Mouse (Mus musculus) hematopoietic stem cell, adult 5-6 weeks (primary cell): ENCODE results near the gene Sqor. TPM values are rescaled to one million over a fixed set of nuclear protein-coding genes. Genes with fewer than 3 reads are reported as not detected.

Source experiments
- total RNA-seq: library from RNA; stranded (forward); fragments of 172-1452, 232-1000 nt; gene quantifications from 2 replicates; pipeline ENCODE4 v1.2.3, GENCODE M21; 2017

The Sqor gene
- total RNA-seq, 1 experiment from 2014 or later: 33.5 TPM

Other genes with a start within 250 kb of the Sqor start
- 26.8 and 40.8 TPM in 2 replicates for gene Gatm, start 153.9 kb upstream of the Sqor start, total RNA-seq
- 21.9 and 25.4 TPM in 2 replicates for gene AA467197, start 128.3 kb upstream of the Sqor start, total RNA-seq
- 19.7 and 20.4 TPM in 2 replicates for gene Slc30a4, start 62.6 kb upstream of the Sqor start, total RNA-seq
- gene Bloc1s6, start 26.7 kb upstream of the Sqor start, total RNA-seq: 27.9 and 49.3 TPM in 2 replicates